Mouse (Mus musculus) gonadal fat pad, adult 2 months (tissue): Measurements from ENCODE around the gene Siah1b. TPM values are rescaled to one million over a fixed set of nuclear protein-coding genes. Genes with fewer than 3 reads are reported as not detected.

Source experiments
- DNase-seq: peaks from one replicate; pipeline ENCODE4 v3.0.0-alpha.2; 2012; ENCODE audit warnings: low read depth
- polyA plus RNA-seq: library from polyadenylated mRNA; depleted of rRNA; stranded (reverse); fragments of >200 nt; gene quantifications from 2 replicates; pipeline ENCODE4 v1.2.3, GENCODE M21; 2012; rRNA removed

Gene Siah1b
- polyA plus RNA-seq: 6.2 and 6.8 TPM in 2 replicates

DNA sequence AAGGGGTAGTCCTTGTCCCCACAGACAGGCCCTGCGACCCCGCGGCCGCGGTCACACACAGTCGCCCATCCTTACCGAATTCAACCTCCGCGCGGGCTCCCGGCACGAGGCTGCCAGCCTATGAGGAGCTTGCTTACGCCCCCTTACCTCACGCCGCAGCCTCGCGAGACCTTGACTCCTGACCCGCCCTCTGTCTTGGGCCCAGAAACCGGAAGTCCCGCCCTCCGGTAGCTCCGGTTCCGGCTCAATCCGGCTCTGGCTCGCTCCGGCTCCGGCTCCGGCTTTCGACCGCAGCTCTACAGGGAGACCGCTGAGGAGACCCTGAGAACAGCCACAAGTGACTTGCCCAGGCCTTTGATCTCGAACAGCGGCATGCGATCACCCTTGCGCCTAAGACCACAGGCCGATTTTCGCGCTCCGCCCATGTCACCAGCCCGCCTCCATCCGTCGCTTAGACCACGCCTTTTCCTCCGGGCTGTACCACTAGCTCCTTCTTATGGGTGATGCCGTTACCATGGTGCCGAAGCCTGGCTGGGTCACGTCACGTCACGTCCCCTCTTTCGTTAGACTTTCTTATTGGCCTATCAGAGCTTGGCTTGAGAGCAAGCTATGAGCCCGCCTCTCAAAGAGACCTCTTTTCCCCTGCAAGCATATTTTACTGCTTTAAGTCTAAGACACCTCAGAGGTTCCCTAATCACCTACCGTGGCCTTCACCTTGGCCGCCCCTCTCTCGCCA lies at the start of gene Siah1b:
Gene Siah1b (minus strand): TSS at position 454 of the 736 bp plus-strand sequence.
- peak; percentile 36 for DNase-seq

DNA sequence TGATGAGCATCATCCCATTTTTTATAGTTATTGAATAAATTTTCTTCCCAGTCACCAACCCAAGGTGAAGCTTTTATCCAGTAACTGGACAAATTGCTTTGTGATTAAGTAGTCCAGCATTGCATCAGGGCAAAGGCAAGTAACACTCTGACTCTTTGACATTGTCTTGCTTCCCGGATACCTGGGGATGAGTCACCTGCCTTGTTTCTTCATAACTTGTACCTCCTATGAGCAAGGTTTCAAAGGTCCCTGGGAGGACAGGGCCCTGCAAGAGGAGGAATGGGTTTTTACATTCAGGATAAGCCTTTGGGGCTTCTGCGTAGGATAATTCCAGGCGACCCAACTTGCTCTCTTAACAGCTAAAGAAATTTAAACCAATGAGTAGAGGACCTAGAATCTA lies 47.6 kb upstream of the Siah1b start:
- no peak for DNase-seq

DNA sequence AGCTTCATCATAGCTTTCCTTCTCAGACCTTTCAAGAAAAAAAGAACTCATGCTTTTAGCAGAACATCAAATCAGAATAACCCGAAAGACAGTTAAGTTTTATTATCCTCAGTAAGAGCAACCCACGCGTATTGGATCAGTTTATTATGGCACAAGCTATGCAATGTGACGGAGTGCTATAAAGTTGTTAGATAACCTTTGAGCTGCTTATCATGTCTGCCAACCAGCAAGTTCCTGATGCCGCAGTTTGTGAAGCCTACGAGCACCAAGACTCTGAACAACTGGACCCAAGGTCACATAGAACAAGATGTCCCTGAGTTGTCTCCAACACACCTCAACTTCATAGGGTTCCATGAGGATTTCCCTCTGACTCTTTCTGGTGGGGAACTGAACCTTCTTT lies 37.5 kb upstream of the Siah1b start:
- DNase-seq: no peak

DNA sequence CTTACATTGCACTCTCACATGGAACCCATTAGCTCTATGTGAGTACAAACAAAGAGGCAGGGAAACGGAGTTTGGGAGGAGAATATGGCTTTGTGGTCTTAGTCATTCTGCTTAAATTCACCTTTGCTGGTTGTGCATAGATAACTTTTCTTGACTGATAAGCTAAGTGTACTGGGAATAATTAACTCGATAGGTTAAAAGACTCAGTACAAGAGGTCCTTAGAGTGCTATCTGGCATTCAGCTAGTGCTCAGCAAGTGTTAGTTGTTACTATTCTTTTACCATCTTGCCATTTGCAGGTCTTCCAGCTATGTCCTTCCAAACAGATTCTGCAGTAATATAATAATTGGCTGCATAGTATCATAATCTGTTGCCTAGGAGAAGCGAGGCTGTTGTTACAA lies 34.9 kb upstream of the Siah1b start:
- DNase-seq: no peak

DNA sequence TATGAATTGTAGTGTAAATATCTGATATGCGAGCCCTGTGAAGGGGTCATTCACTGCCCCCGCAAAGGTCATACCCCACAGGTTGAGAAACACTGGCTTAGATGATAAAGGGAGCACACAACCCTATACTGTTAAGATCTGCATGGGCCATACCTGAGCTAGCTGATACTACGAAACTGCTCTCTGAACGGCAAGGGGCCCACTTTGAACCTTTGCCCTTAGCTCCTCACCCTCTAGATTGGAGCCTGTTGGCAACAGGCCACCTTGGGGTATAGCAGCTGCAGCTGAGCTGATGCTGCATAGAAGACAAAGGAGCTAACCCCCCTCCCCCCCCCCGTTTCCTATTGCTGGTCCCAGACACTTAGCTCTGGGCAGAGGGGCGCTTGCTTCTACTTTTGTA lies 26.4 kb upstream of the Siah1b start:
- no peak for DNase-seq

DNA sequence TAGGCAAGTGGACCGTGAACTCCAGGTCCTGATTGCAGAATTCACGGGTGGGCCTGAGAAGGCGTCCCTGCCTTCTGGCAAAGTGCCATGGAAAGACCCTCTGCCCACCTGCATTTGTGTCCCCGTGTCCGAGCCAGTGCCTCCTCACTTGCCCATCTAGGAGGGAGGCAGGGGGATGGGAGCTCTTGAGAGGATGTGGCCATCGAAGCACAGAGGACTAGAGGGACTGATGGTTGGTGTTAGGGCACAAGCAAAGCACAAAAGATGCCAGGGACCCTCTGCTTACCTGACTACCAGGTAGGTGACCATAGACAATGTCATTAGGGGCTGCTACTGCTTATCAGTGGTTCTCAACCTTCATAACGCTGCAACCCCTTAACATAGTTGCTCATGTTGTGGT lies 25.9 kb upstream of the Siah1b start:
- DNase-seq: no peak

DNA sequence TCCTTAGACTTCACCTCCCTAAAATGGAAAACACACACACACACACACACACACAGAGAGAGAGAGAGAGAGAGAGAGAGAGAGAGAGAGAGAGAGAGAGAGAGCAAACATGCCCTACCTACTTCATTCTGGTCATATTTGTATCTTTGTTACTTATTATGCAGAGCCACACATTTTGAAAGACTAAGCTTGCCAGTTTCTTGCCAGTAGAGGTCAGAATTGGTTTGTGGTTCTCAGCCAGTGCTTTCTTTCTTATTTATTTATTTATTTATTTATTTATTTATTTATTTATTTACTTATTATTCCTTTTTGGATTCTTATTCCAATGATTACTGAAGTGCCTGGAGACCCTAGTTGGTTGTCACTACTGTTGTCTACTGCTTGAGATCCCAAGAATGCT lies 25.2 kb upstream of the Siah1b start:
- DNase-seq: no peak

DNA sequence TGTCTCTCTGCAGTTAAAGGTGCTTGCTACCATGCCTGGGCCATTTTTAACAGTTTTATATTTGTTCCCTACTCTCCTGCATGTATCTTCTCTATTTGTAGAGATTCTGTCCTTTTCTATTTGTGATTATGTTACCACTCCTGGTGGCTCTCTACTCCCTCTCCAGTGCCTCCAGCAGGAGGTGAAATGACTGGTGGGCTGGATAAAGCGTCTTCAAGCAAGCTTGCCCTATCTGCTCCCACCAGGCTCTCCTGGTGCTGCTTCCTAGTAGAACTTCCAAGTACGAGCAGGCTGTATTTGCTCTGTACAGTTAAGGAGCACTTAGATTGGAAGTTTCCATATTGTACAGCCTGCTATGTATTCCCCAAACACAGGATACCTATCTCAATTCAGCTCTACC lies 19.5 kb upstream of the Siah1b start:
- DNase-seq: no peak

DNA sequence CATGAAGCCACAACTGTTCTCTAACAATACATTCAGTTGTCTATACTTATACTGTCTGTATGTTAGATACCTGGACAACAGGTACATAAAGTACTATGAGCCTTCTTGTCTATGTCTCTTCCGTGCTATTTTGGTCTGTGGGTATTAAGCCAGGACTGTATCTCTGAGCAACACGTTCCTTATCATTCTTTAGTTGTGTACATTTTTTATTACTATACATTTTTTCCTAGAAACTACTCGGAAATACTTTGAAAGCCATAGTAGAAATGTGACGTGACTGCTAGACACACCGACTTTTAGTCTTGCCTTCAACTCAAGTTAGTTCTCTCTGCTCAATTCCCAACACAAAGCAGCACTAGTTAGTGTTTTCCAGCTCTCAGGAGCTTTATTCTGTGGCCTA lies 17.1 kb upstream of the Siah1b start:
- DNase-seq: no peak

DNA sequence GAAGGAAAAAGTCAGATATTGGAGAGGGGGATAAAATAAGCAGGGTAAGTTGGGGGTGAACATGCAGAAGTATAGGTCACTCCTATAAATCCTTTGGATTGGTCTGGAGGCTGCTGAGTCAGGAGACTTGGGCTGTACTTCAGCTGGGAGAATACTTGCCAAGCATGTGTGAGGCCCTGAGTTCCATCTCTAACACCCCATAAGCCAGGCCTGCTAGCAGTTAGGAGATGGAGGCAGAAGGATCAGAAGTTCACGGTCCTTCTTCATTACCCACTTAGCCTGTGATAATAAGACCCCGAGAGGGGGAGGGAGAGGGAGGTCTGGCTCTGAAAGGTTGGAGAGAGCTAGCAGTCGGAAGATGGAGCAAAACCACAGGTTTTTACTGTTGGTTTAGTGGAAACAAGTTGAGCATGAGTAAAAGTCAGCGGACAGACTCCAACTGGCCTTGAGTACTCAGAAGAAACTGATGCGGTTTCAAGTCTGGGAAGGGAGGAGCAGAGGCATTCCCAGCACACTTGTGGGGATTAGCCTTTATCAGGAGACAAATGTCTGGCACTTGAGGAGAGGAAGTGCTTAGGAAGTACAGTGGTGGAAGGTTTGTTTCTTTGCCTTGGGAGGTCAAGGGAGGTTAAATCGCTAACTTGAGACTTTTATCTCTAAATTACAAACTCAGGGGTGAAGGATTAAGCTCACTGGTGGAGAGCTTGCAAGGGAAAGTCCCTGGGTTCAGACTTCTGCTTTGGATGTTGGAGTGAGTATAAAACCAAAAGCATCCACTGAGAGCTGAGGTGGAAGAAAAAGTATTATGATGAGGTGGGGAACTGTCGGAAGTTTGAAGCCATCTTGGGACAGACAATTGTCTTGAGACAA lies 16.2 kb upstream of the Siah1b start:
- no peak for DNase-seq

DNA sequence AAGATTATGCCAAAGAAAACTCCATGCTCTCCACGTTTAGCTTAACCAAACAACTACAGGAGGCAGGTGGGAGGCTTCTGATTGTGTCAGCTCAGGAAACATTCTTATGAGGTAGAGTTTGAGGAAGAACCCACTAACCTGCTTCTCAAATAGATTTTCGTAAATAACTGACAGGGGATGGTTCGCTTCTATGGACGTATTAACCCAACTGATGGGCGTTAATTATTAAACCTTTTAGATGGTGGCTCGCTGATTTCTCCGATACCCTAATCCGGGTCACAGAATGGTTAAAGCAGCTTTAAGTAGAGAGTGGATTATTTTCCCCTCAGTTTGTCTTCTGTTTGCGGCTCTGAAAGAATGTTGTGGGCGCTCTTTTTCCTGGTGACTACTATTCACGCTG lies 13.6 kb upstream of the Siah1b start:
- DNase-seq: no peak

DNA sequence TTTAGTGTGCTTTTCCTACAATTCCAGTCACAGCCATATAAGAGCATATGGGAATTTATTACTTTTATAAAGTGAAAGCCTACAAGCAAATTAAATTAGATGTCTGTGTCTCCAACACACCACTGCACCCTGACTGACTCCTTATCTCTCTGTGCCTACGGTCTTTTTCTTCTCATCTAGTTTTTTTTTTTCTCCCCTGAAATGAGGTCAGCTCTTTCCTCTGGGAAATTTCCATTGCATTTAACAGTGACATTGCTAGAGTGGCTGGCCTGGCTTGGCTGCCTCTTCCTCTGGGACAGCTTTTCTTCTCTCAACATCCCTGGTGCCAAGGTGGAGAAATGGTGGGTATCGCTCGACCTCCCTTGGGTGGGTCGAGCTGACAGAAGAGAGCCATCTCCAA lies 12.3 kb upstream of the Siah1b start, which contains the start of gene Cltrn:
Gene Cltrn (plus strand): TSS at position 249 of the 400 bp plus-strand sequence.
- DNase-seq: no peak

DNA sequence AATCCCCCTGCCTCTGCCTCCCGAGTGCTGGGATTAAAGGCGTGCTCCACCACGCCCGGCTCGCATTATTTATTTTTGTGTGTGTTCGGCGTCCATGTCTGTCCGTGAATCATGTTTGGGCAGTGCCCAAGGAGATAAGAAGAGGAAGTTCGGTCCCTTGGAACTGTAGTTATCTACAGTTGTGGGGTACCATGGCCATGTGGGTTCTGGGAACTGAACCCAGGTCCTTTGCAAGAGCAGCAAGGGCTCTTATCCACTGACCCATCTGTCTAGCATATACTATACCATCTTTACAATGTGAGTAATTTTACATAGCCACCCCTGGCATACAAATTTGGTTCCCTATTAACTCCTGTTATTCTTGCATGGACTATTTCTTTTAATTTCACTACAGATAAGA lies 5.7 kb upstream of the Siah1b start:
- no peak for DNase-seq

DNA sequence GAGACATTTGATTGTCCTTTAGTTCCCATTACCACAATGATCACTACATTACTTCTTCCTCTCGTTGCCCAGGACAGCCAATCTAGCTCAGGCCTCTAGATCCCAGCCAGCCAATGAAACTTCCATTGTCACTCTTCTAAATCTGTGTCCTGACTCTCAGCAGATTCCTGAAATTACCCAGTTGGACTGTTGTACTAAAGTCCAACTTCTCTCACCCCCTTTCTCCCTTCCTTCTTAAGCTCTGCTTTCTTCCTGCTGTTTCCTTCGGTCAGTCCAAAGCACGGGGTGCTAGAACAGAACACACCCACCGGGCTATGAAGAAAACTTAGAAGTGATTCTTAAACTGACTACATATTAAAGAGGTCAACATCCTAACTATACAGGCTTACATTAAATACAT lies 7.3 kb downstream of the Siah1b start:
- DNase-seq: no peak

DNA sequence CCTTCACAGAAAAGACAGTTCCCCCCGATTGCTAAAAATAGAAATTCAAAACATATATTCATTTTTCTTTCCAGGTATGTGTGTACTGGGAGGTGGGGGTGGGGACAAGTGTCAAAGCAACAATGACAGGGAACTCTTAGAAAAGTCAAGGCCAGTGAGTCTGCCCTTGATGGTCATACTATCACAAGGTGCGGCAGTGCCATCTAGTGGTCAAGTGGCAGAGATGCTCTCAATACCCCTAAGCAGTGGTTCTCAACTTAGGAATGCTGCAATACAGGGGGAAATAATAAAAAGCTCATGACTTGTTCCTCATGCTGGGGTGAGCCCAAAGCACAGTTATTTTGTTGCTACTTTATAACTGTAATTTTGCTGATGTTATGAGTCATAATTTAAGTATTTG lies 10.1 kb downstream of the Siah1b start:
- DNase-seq: peak; percentile 3

DNA sequence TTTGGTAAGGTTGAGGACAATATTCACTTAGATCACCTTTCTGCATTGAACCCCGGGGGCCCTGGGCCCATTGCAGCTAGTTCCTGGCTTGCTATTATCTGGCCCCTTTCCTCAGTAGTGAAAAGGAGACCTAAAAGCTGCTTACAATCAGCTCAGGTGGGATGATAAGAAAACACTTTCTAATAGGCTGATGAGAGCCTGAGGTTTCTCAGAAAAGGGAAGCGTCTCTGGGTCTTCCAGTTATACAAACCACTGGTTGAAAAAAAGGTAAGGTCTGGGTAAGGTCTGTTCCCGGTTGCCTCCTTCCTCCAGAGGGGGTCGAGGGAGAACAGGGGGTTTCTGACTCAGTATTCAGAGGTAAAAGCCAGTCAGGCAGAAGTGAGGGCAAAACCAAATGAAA lies 17.2 kb downstream of the Siah1b start:
- no peak for DNase-seq

DNA sequence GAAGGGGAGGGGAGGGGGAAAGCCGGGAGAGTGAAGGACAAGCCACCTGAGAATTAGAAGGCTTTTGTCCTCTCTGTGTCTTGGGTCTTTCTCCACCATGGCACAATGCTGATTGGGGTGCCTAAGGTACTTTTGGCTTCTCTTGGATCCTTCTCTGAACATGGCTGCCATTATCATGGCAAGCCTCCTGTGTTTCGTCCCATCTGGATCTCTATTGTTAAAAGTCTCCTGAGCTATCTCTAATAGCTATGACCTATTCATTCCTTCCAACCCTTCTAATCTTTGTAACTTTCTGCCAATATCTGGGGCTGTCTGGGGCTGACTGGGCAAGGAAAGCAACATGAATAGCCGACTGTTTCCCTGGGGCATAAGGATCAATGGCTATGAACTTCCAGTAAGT lies 17.8 kb downstream of the Siah1b start:
- no peak for DNase-seq

DNA sequence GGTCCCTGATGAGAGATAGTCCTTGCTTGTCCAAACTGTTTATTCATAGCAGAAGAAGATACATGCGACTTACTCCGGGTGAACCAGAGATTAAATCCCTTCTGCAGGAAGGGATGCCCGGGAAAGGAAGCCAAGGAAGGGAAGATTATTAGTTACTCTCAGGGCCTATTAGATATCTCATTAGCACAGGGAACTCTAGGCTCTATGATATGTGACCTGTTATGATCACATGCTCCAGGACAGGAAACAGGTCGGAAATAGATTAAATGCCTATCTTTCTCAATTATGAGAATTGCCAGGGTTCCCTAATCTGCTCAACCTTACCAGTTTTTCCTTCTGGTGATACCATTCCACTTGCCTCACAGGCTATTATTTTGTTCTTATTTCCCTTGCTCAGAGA lies 20.6 kb downstream of the Siah1b start:
- no peak for DNase-seq

DNA sequence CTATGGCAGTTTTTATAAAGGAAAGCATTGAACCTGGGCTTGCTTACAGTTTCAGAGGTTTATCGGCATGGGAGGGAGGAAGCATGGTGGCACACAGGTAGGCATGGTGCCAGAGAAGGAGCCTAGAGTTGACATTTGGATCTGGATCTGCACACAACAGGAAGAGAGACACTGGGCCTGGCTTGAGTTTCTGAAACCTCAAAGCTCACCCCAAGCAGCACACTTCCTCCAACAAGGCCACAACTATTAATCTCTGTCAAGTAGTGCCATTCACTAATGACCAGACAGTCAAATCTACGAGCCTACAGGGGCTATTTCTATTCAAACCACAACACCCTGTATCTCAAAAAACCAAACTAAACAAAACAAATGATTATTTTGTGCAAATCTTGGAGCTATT lies 29.6 kb downstream of the Siah1b start:
- DNase-seq: no peak

DNA sequence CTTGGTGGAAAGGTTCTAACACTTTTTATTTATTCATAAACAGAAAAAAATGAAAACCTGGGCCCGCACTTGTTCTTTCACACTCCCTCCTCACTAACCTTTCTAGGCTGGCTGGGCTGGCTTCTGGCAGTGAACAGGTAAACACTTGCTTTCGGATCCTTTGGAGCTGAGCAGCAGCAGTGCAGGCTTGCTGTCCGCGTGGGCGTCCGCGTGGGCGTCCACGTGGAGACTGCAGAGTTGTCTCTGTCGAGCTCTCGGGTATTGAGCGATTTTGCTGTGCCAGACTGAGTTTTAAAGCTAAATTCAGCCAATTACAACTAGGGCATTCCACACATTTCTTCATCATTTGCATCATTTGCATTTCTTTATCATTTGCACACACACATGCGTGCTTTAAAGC lies 34.2 kb downstream of the Siah1b start:
- no peak for DNase-seq

DNA sequence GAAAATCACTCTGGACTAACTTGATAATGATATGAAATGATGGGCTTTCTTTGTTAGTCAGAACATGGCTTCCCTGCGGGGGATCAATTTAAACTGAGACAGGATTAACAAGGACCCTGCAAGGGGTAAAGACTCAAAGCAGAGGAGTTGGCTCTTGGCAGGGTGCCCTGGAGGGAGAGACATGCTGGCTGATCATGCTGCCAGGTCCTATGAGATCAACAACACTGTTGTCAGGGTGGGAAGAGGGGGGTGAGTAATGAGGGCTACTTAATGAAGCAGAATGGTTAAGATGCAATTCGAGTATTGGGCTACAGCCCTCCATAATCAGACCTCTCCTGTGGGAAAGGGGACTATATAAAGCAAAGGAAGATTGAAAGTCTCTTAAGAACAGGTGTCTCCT lies 37.4 kb downstream of the Siah1b start:
- DNase-seq: no peak

DNA sequence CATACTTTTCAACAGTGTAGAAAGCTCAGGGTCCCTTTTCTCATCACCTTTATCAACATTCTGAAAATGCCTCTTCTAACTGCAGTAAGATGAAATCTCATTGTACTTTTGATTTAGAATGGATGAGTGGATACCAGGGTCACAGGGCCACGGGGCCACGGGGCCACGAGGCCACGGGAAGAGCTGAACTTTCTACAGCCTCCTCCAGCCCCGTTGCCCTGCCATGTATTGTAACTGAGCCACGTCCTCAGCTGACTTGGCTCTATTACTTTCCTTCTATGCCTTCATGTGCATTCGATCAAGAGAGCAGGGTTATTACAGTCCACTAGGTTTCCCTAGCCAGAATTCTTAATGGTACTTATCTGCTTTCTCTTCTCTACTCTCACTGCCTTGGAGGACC lies 40.4 kb downstream of the Siah1b start:
- DNase-seq: no peak

DNA sequence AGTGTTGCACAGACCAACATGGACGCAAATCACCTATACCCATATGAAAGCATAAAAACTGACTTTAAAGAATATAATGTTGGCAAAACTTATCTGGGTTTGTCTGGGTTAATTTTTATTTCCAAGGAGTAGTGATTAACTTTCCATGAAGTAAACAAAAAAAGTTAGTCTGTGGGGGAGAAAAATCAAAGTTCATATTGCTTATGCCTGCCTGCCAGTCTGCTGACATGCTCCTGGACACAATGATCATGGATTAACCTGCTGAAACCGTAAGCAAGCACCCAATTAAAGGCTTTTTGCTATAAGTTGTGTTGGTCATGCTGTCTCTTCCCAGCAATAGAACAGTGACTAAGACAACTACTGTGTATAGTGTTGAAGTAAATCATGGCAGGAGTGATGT lies 40.9 kb downstream of the Siah1b start:
- no peak for DNase-seq
